Mouse (Mus musculus): ENCODE results near the gene Vmn2r63.

DNA sequence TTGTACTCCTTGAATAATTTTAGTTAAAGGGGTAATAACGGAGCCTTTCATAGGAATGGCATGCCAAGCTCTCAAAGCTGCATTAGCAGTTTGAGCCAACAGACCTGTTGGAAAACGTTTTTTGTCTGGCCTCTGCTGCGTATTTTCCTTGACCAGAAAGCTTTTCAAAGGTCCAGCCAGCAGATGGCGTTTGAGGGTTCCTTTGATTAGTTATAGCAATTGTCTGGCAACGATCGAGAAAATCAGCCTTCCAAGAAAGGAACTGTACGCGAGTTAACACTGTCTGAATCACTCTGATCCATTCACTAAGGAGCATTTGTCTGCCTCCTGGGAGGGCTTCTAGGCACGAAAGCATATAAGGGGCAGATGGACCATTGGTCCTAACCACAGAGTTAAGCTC, 31.6 kb upstream of the Vmn2r63 start:
- TF ChIP-seq CTCF (IDR thresholded peaks at IDR 0.05; ENCODE audit: low read depth, low read length): no peak
- TF ChIP-seq POLR2A (IDR thresholded peaks at IDR 0.05; ENCODE audit: insufficient read depth, low read length): no peak
- TF ChIP-seq EP300 (IDR thresholded peaks at IDR 0.05; ENCODE audit: insufficient read depth, low read depth, low read length): no peak

Data from ES-Bruce4 (cell line).